Mouse (Mus musculus): ENCODE results near the gene Cavin3. TPM values are rescaled to one million over a fixed set of nuclear protein-coding genes. Genes with fewer than 3 reads are reported as not detected.
"Not testable (repeated sequence)": the region's sequence is repeated elsewhere in the genome, so short reads cannot be mapped to it uniquely, and the experiment has no call there.

Cavin3 gene
- polyA plus RNA-seq, 1 experiment from 2014 or later: 72.5 TPM

DNA sequence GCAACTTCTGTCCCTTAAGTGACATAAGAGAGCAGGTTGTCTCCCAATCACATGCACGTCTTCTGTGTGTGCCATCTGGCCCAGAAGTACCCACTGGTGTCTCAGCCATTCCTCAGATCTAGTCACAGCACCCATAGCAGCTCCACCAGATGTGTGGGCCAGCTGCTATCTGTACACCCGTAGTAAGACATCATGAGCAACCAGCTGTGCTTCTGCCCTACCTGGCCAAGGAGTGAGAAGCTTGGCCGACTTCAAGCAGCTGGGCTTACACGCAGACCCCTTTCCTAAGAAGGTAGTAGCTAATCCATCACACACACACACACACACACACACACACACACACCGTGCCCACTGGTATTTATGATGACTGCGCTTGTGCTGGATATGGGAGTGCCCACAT is 2.9 kb downstream of the Cavin3 start:
- H3K9ac ChIP-seq: no peak overlapping the region
- no peaks in the 10 kb centered on the region; the same call in 1 of the 2 replicates for H3K27me3 ChIP-seq
- H3K4me3 ChIP-seq: no peak overlapping the region
- ATAC-seq (ENCODE audit: insufficient number of reproducible peaks, insufficient read depth, low FRiP score, low TSS enrichment, low read depth): no peak
- no peaks in the 10 kb centered on the region for H3K36me3 ChIP-seq
- no peak overlapping the region for H3K4me2 ChIP-seq
- H3K27ac ChIP-seq: no peak overlapping the region
- 86% methylated on average over 6 of the region's 6 CpGs for WGBS
- peaks cover 21% of the 10 kb centered on the region for H3K4me1 ChIP-seq
- H3K9me3 ChIP-seq: no peaks in the 10 kb centered on the region

DNA sequence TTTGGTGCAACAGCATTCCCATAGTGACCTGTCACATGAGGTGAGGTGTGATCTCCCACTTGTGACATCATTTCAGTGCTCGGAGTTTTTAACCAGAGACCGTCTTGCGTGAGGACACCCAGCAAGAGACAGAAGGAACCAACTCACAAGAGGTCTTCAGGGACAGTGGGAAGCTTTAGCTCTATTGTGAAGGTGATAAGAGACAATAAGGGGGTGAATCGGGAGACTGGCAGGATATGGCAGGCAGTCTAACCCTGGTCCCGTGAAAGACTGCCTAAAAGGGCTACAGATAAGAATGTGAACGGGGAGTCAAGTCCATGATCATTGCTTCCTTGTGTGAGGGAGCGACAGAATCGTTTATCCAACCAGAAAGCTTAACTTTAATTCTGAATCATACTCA is 3.8 kb downstream of the Cavin3 start:
- 86% methylated on average over 8 of the region's 8 CpGs for WGBS
- no peak for ATAC-seq (ENCODE audit: insufficient number of reproducible peaks, insufficient read depth, low FRiP score, low TSS enrichment, low read depth)
- Histone ChIP-seq H3K4me2 (no peak overlapping the region), H3K4me3 (no peak overlapping the region), H3K27ac (no peak overlapping the region), H3K4me1 (peaks cover 21% of the 10 kb centered on the region), H3K36me3 (no peaks in the 10 kb centered on the region), H3K9me3 (no peaks in the 10 kb centered on the region), H3K27me3 (no peaks in the 10 kb centered on the region; the same call in 1 of the 2 replicates), H3K9ac (no peak overlapping the region)

DNA sequence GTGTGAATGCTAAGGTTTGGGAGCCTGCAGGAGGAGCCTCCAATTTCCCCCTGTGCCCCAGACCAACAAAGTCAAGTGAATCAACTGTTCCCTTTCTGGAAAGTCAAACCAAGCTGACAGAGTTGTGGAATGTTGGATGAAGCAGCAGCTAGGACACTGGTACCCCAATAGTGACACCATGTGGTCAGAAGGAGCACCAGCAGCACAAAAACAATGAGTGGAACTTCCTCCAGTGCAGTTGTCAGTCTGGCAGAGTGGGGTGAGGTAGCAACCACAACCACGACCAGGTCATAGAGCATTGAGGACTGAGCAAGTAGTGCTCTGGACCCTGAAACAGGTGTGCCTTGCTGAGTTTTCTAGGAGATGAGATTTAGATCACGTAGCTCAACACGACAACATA is 4.3 kb downstream of the Cavin3 start:
- H3K9ac ChIP-seq: no peak overlapping the region
- no peak for ATAC-seq (ENCODE audit: insufficient number of reproducible peaks, insufficient read depth, low FRiP score, low TSS enrichment, low read depth)
- H3K4me3 ChIP-seq: no peak overlapping the region
- no peaks in the 10 kb centered on the region; the same call in 1 of the 2 replicates for H3K27me3 ChIP-seq
- WGBS: 61% methylated on average over 3 of the region's 3 CpGs
- no peak overlapping the region for H3K4me2 ChIP-seq
- no peaks in the 10 kb centered on the region for H3K9me3 ChIP-seq
- peaks cover 21% of the 10 kb centered on the region for H3K4me1 ChIP-seq
- H3K36me3 ChIP-seq: no peaks in the 10 kb centered on the region
- H3K27ac ChIP-seq: no peak overlapping the region

DNA sequence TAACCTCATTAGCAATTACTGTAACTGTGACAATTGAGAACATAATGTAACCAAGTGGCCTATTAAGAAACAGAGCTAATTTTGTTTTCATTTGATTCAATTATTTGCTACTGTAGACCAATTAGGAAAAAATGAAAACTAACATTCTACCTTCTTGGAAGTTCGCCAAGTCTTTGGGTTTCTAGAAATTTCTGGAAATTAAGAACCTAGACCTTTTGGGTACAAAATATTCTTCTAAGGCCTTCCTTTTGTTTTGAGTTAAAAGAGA is 4.7 kb downstream of the Cavin3 start:
- no peak for ATAC-seq (ENCODE audit: insufficient number of reproducible peaks, insufficient read depth, low FRiP score, low TSS enrichment, low read depth)
- no peak overlapping the region for H3K27ac ChIP-seq
- peaks cover 21% of the 10 kb centered on the region for H3K4me1 ChIP-seq
- no peak overlapping the region for H3K4me2 ChIP-seq
- no peaks in the 10 kb centered on the region; the same call in 1 of the 2 replicates for H3K27me3 ChIP-seq
- no peaks in the 10 kb centered on the region for H3K9me3 ChIP-seq
- no peaks in the 10 kb centered on the region for H3K36me3 ChIP-seq
- WGBS: 86% methylated on average over 1 of the region's 1 CpGs
- no peak overlapping the region for H3K9ac ChIP-seq
- no peak overlapping the region for H3K4me3 ChIP-seq

DNA sequence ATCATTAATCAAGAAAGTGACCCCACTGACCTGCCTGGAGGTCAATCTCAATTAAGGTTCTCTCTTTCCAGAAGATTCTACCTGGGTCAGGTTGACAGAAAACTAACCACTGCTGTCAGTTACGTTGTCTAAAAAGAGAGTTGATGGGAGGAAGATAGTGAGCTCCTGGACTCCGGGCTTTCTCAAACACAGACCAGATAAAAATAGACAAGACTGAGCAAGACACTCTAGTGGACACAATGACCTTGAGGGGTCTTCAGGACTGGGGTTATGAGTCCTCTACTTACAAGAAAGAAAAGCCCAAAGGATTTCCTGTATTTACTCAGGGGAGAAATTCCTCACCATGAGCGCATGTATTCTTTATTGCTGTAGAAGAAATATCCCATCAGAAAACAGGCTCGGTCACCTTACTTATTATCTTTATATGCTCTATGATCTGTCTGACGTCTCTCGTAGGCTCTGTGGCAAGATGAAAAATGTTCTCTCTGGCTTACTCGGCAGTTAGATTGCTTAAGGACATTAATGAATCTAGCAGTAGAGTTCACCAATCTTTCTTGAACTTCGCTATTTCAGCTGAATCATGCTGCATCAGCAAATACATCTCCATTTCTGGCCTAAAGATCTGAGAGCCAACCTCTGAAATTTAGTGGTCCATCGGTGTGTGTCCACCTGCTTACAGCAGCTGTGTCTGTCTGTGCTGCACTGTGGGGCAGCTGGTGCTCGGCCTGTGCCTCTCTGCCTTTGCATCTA is 5.2 kb downstream of the Cavin3 start:
- WGBS: 80% methylated on average over 10 of the region's 10 CpGs
- Histone ChIP-seq H3K36me3 (no peaks in the 10 kb centered on the region), H3K4me2 (no peak overlapping the region), H3K4me3 (no peak overlapping the region), H3K27me3 (no peaks in the 10 kb centered on the region; the same call in 1 of the 2 replicates), H3K9me3 (no peaks in the 10 kb centered on the region), H3K9ac (no peak overlapping the region), H3K4me1 (peaks cover 19% of the 10 kb centered on the region), H3K27ac (no peak overlapping the region)
- no peak for ATAC-seq (ENCODE audit: insufficient number of reproducible peaks, insufficient read depth, low FRiP score, low TSS enrichment, low read depth)

DNA sequence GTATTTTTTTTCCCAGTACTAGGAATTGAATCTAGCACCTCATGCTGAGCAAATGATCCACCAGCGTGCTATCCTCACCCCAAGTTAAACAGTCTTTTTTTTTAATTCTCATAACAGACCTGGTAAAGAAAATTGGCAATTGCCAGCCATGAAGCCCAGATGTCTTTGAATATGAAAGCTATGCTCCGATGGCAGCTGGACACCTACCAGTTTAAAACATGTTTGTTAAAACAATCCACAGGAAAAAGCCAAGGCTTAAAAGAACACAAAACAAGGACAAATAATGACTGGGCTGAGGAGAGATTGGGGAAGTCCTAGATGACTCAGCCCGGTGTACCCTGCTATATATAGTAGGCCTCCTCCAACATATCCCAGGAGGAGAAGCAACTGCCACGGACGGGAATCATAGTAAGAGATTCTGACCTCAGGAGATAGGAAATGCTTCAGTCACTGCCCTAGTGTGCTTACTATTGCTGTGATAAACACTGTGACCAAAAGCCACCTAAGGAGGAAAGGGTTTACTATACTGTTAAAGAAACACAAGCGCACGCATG is 6.6 kb downstream of the Cavin3 start:
- Histone ChIP-seq H3K36me3 (no peaks in the 10 kb centered on the region), H3K27me3 (no peaks in the 10 kb centered on the region; the same call in 1 of the 2 replicates), H3K9me3 (no peaks in the 10 kb centered on the region), H3K4me2 (no peak overlapping the region), H3K4me1 (peaks cover 5% of the 10 kb centered on the region), H3K27ac (no peak overlapping the region), H3K4me3 (no peak overlapping the region), H3K9ac (no peak overlapping the region)
- 83% methylated on average over 7 of the region's 7 CpGs for WGBS
- no peak for ATAC-seq (ENCODE audit: insufficient number of reproducible peaks, insufficient read depth, low FRiP score, low TSS enrichment, low read depth)

DNA sequence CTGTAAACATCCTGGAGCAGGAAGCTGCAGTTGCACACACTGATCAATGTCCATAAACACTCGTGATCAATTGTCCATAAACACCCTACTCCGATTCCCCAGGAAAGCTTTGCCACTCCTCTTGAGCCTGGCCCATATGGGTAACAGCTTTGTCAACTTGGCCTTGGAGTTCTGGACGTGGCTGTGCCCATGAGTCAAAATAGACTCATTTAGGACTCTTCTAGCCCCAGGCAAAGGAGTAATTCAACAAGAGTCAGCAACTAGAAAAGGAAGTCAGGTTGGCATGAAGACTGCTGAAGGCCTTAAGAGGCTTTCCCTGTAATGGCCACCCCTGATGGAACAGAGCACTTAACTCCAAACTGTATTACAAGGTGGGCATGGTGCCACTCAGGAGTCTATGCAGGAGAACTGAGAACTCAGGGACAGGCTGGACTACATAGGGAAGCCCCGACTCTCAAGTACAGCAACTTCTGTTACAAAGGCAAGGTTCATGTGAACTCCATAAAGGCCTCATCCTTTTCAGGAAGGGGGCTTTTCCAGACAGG is 7.3 kb downstream of the Cavin3 start:
- no peaks in the 10 kb centered on the region for H3K9me3 ChIP-seq
- ATAC-seq (ENCODE audit: insufficient number of reproducible peaks, insufficient read depth, low FRiP score, low TSS enrichment, low read depth): no peak
- no peak overlapping the region for H3K9ac ChIP-seq
- H3K27ac ChIP-seq: no peak overlapping the region
- no peaks in the 10 kb centered on the region for H3K4me1 ChIP-seq
- no peaks in the 10 kb centered on the region for H3K36me3 ChIP-seq
- WGBS: 74% methylated on average over 4 of the region's 4 CpGs
- no peaks in the 10 kb centered on the region for H3K27me3 ChIP-seq
- H3K4me3 ChIP-seq: no peak overlapping the region
- no peak overlapping the region for H3K4me2 ChIP-seq

DNA sequence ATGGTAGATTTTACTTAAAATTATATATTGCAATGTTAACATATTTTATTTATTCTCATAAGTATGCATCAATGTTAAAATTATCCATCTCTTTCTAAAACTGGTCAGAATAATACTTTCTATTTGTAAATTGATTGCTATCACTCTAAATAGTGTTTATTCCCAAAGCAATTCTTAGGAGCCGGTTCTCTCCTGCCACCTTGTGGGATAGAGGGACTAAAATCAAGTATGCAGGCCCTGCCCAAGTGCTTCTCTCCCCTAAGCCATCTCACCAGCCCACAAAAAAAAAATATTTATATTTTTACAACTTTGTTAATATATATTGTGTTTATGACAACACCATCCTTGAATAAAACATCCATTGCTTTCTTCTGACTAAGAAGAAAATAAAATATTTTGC is 9.5 kb downstream of the Cavin3 start:
- no peak overlapping the region for H3K27ac ChIP-seq
- WGBS: 51% methylated on average over 1 of the region's 1 CpGs
- H3K36me3 ChIP-seq: no peaks in the 10 kb centered on the region
- ATAC-seq (ENCODE audit: insufficient number of reproducible peaks, insufficient read depth, low FRiP score, low TSS enrichment, low read depth): no peak
- H3K9me3 ChIP-seq: no peaks in the 10 kb centered on the region
- no peaks in the 10 kb centered on the region for H3K27me3 ChIP-seq
- no peak overlapping the region for H3K9ac ChIP-seq
- H3K4me3 ChIP-seq: no peak overlapping the region
- no peaks in the 10 kb centered on the region for H3K4me1 ChIP-seq
- H3K4me2 ChIP-seq: no peak overlapping the region

DNA sequence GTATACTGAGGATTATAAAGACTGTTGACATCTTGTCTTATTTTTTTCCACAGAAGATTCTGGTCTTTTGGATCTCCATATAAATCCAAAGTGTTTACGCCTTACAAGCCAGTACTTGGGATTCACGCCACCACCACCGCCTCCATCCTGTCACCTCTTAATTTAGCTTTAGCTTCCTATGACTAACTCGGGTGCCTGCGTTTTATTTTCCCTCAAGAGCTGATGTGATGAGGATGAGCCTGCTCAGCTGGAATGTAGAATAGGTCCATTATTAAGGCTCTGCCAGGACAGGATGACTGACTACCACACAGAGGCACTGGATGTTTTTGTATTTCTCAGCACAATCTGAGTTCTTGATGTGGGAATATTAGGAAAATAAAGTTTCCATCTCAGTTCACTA is 16.6 kb downstream of the Cavin3 start:
- H3K27me3 ChIP-seq; H3K4me3 ChIP-seq; ATAC-seq (ENCODE audit: insufficient number of reproducible peaks, insufficient read depth, low FRiP score, low TSS enrichment, low read depth); H3K4me1 ChIP-seq; H3K4me2 ChIP-seq; H3K9me3 ChIP-seq; H3K36me3 ChIP-seq; H3K27ac ChIP-seq; H3K9ac ChIP-seq: not testable (repeated sequence)
- 81% methylated on average over 5 of the region's 5 CpGs for WGBS

DNA sequence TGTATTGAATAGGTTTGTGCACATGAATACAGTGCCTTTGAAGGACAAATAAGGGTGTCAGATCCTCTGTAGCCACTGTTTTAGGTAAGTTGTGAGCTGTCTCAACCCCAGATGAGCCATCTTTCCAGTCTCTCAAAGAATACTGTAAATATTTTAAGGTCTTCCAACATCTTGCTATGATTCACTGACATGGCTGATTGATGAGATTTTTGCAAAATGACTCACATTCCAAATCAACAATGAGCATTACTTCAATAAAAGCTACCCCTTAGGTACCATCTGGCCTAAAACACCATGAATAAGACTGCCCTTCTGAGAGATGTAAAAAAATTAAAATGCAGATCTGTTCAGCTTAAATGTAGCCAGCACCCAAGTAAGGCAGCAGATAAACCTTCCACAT is 23.6 kb downstream of the Cavin3 start:
- Histone ChIP-seq H3K27ac (no peak overlapping the region), H3K4me1 (no peaks in the 10 kb centered on the region), H3K4me2 (no peak overlapping the region), H3K4me3 (no peak overlapping the region), H3K9ac (no peak overlapping the region), H3K9me3 (no peaks in the 10 kb centered on the region), H3K36me3 (no peaks in the 10 kb centered on the region), H3K27me3 (no peaks in the 10 kb centered on the region)
- no peak for ATAC-seq (ENCODE audit: insufficient number of reproducible peaks, insufficient read depth, low FRiP score, low TSS enrichment, low read depth)

DNA sequence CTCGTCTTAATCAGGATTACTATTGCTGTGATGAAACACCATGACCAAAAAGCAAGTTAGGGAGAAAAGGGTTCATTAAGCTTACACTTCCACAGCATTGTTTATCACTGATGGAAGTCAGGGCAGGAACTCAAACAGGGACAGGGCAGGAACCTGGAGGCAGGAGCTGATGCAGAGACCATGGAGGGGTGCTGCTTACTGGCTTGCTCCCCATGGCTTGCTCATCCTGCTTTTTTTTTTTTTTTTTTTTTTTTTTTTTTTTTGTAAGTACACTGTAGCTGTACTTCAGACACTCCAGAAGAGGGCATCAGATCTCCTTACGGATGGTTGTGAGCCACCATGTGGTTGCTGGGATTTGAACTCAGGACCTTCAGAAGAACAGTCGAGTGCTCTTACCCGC is 28.8 kb downstream of the Cavin3 start:
- not testable (repeated sequence) for H3K27ac ChIP-seq; H3K4me3 ChIP-seq; H3K27me3 ChIP-seq; H3K9ac ChIP-seq; ATAC-seq (ENCODE audit: insufficient number of reproducible peaks, insufficient read depth, low FRiP score, low TSS enrichment, low read depth); H3K4me1 ChIP-seq; H3K9me3 ChIP-seq; H3K4me2 ChIP-seq; H3K36me3 ChIP-seq
- 87% methylated on average over 4 of the region's 4 CpGs for WGBS

DNA sequence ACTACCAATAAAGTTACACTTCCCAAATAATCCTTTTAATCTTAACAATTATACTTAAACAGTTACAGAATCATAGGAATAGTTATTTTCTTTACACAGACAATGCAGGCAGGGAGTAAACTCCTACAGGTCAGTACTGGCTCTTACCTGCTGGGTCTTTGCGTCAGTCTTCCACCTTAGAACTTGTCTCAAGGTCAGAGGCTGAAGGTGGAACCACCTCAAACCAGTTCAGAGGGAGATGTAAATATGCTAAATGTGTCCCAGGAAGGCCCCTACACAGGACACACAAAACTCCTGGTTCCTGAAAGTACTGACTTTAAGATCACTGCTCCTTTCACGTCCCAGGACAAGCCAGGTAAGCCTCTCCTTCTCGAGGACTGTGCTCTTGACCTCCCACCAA is 37.0 kb downstream of the Cavin3 start:
- H3K9ac ChIP-seq: no peak overlapping the region
- H3K36me3 ChIP-seq: no peaks in the 10 kb centered on the region
- ATAC-seq (ENCODE audit: insufficient number of reproducible peaks, insufficient read depth, low FRiP score, low TSS enrichment, low read depth): no peak
- H3K4me1 ChIP-seq: no peaks in the 10 kb centered on the region
- no peak overlapping the region for H3K27ac ChIP-seq
- no peak overlapping the region for H3K4me2 ChIP-seq
- H3K9me3 ChIP-seq: no peaks in the 10 kb centered on the region
- 77% methylated on average over 3 of the region's 3 CpGs for WGBS
- no peak overlapping the region for H3K4me3 ChIP-seq
- H3K27me3 ChIP-seq: no peaks in the 10 kb centered on the region

Measured in embryonic facial prominence, embryonic 13.5 days (tissue).